Mouse (Mus musculus): ENCODE measurements at regions not wholly inside any gene's neighbourhood (a gene's known extent, or its start where the extent isn't known, plus 50 kb on each side); places are given as distances from the start of the nearest gene placed in this dataset.

- TF ChIP-seq POLR2A (IDR thresholded peaks at IDR 0.05; ENCODE audit: low read depth, low read length) (no peak), BHLHE40 (IDR thresholded peaks at IDR 0.05; ENCODE audit: low read depth, low read length) (no peak), CTCF (conservative IDR thresholded peaks at IDR 0.05 in 1 of 2, IDR thresholded peaks at IDR 0.05 in 1 of 2; ENCODE audit: low read depth in 2 of 2, low read length in 2 of 2) (no peak), ZC3H11A (IDR thresholded peaks at IDR 0.05; ENCODE audit: low read depth, low read length) (no peak), ZMIZ1 (IDR thresholded peaks at IDR 0.05; ENCODE audit: low read depth, low read length) (no peak), MAZ (IDR thresholded peaks at IDR 0.05; ENCODE audit: low read depth, low read length) (no peak), MXI1 (IDR thresholded peaks at IDR 0.05; ENCODE audit: low read depth, low read length) (no peak), POLR2AphosphoS2 (IDR thresholded peaks at IDR 0.05; ENCODE audit: low read depth, low read length) (no peak), SIN3A (IDR thresholded peaks at IDR 0.05; ENCODE audit: low read length) (no peak), TCF12 (IDR thresholded peaks at IDR 0.05; ENCODE audit: low read depth, low read length) (no peak)
Measured at GRCm38 (mm10) chr8:54465458-54466102, 63.8 kb upstream of the Asb5 start.
